In genomic region chr15:96638173-96638572, GRCm38 (mm10) we compare ENCODE assay signal across 9 mouse cellular contexts. TPM values are rescaled to one million over a fixed set of nuclear protein-coding genes. Genes with fewer than 3 reads are reported as not detected.
DNase-seq lines count a peak whose midpoint lies in the region; ATAC-seq and TF ChIP-seq lines count a peak whose summit lies in the region.
"Had no signal": no experiment of that assay in that cellular context is flagged by ENCODE, and none has a peak within 500 bp of the region (broad histone marks: within the 10 kb centered on the region; RNA-seq: fewer than 3 reads in every experiment).

No protein-coding gene starts in this region.

- no peak for TF ChIP-seq CTCF in cerebellum, adult 2 months (IDR thresholded peaks at IDR 0.05; ENCODE audit: borderline replicate concordance, insufficient read depth, low read depth, low read length)

- H3K9ac ChIP-seq in intestine, embryonic 15.5 days, result no peak overlapping the region
- H3K9ac ChIP-seq in neural tube, embryonic 14.5 days (replicated peaks; ENCODE audit: low read depth, low read length), result no peak overlapping the region

- 49% methylated on average over 10 of the region's 10 CpGs for WGBS in cerebellum, adult 2 months
- 62% methylated on average over 10 of the region's 10 CpGs for WGBS in embryonic facial prominence, embryonic 10.5 days
- WGBS in intestine, embryonic 15.5 days, result 45% methylated on average over 10 of the region's 10 CpGs
- 66% methylated on average over 10 of the region's 10 CpGs for WGBS in neural tube, embryonic 14.5 days

- peak overlapping the region; percentile 24 for H3K4me3 ChIP-seq in cerebellum, adult 2 months (replicated peaks; ENCODE audit: insufficient read depth, low read depth, low read length)
- peak overlapping the region; percentile 11; the same call in 1 of the 2 replicates for H3K4me3 ChIP-seq in embryonic facial prominence, embryonic 10.5 days
- H3K4me3 ChIP-seq in intestine, embryonic 15.5 days (replicated peaks), result no peak overlapping the region
- no peak overlapping the region for H3K4me3 ChIP-seq in neural tube, embryonic 14.5 days (ENCODE audit: low read depth, low read length)

- no peak for TF ChIP-seq POLR2A in cerebellum, adult 2 months (IDR thresholded peaks at IDR 0.05; ENCODE audit: borderline replicate concordance, insufficient read depth, low read length)

- H3K27ac ChIP-seq in cerebellum, adult 2 months (ENCODE audit: insufficient read depth, low read length), result no peak overlapping the region
- H3K27ac ChIP-seq in embryonic facial prominence, embryonic 10.5 days (replicated peaks), result no peak overlapping the region
- no peak overlapping the region for H3K27ac ChIP-seq in intestine, embryonic 15.5 days
- no peak overlapping the region for H3K27ac ChIP-seq in neural tube, embryonic 14.5 days (ENCODE audit: low read depth, low read length)

- no peak for ATAC-seq in intestine, embryonic 15.5 days
- ATAC-seq in neural tube, embryonic 14.5 days (ENCODE audit: low read depth), result no peak

- H3K36me3 ChIP-seq in embryonic facial prominence, embryonic 10.5 days (replicated peaks), result peaks cover 66% of the 10 kb centered on the region
- 0 out of 2 replicates have a peak, but pooled peaks cover 4% of the 10 kb centered on the region for H3K36me3 ChIP-seq in intestine, embryonic 15.5 days
- 0 out of 2 replicates have a peak, but pooled peaks cover 3% of the 10 kb centered on the region for H3K36me3 ChIP-seq in neural tube, embryonic 14.5 days (ENCODE audit: control insufficient read depth, insufficient read depth, low read length)
- H3K36me3 ChIP-seq: G1E had no signal

- no peaks in the 10 kb centered on the region; the same call in none of the 2 replicates for H3K4me1 ChIP-seq in cerebellum, adult 2 months (ENCODE audit: control insufficient read depth, insufficient read depth, low read length)
- H3K4me1 ChIP-seq in embryonic facial prominence, embryonic 10.5 days, result peaks cover 40% of the 10 kb centered on the region
- 0 out of 2 replicates have a peak, but pooled peaks cover 10% of the 10 kb centered on the region for H3K4me1 ChIP-seq in intestine, embryonic 15.5 days (replicated peaks)
- H3K4me1 ChIP-seq in neural tube, embryonic 14.5 days (ENCODE audit: control insufficient read depth, insufficient read depth, low read length), result peaks cover 18% of the 10 kb centered on the region

- H3K9me3 ChIP-seq in embryonic facial prominence, embryonic 10.5 days, result peaks cover 30% of the 10 kb centered on the region
- no peaks in the 10 kb centered on the region for H3K9me3 ChIP-seq in intestine, embryonic 15.5 days
- H3K9me3 ChIP-seq in neural tube, embryonic 14.5 days (ENCODE audit: control insufficient read depth, low read length), result no peaks in the 10 kb centered on the region

- H3K4me2 ChIP-seq in intestine, embryonic 15.5 days (replicated peaks), result peak overlapping the region; percentile 15; the same call in 1 of the 2 replicates
- H3K4me2 ChIP-seq in neural tube, embryonic 14.5 days (ENCODE audit: low read depth, low read length), result peak overlapping the region; percentile 70; the same call in 1 of the 2 replicates

- H3K27me3 ChIP-seq in cerebellum, adult 2 months (ENCODE audit: control insufficient read depth, insufficient read depth, low read length), result no peaks in the 10 kb centered on the region
- H3K27me3 ChIP-seq in embryonic facial prominence, embryonic 10.5 days (replicated peaks; ENCODE audit: low read depth, poor library complexity, severe bottlenecking), result no peaks in the 10 kb centered on the region
- H3K27me3 ChIP-seq in intestine, embryonic 15.5 days (replicated peaks), result no peaks in the 10 kb centered on the region
- H3K27me3 ChIP-seq in neural tube, embryonic 14.5 days (ENCODE audit: control insufficient read depth, insufficient read depth, low read length), result no peaks in the 10 kb centered on the region

- DNase-seq in cerebellum, adult 2 months, result peak in 1 of 2 experiments; percentile 31
- DNase-seq in cerebellum, adult 9-10 months, result no peak
- DNase-seq in 3T3-L1 (ENCODE audit: low read depth, low spot score), result peak; percentile 53
- peak; percentile 49 for DNase-seq in embryonic facial prominence, embryonic 10.5 days (ENCODE audit: low spot score)
- DNase-seq in left cerebral cortex, adult 8-10 months (ENCODE audit: low spot score in 2 of 2), result no peak
- DNase-seq in ovary, postnatal 14 days (ENCODE audit: low spot score), result no peak

RNA-seq across cellular contexts. Expression of gene Slc38a1, which starts 4.5 kb away (rescaled TPM):
- polyA plus RNA-seq in cerebellum, adult 2 months (2012; rRNA removed), result 141 and 160 TPM in 2 replicates
- polyA plus RNA-seq in embryonic facial prominence, embryonic 10.5 days (2016; fragmentation: Nextera tagmentation; extraction: Ambion mirVana), result 120 and 124 TPM in 2 replicates
- polyA plus RNA-seq in intestine, embryonic 15.5 days (2015; fragmentation: Nextera tagmentation; extraction: Ambion mirVana), result 113 and 119 TPM in 2 replicates
- polyA plus RNA-seq in neural tube, embryonic 14.5 days (2014; fragmentation: Nextera tagmentation; extraction: Ambion mirVana), result 173 and 175 TPM in 2 replicates
- 100 to 1,000 TPM; 104 to 111 (median 110) TPM for total RNA-seq in left cerebral cortex, adult 8-10 months (2022)
- polyA plus RNA-seq: G1E had no signal

Comparison
In these comparisons a context has a peak if more than half of its experiments do, and no peak if none do; other contexts are left out.
1. DNase-seq: peak in 3T3-L1 (single experiment) and embryonic facial prominence, embryonic 10.5 days (single experiment); none in cerebellum, adult 9-10 months (single experiment), left cerebral cortex, adult 8-10 months (0 of 2) and ovary, postnatal 14 days (single experiment).
2. H3K4me3 ChIP-seq: peak in cerebellum, adult 2 months (single experiment) and embryonic facial prominence, embryonic 10.5 days (single experiment); none in intestine, embryonic 15.5 days (single experiment) and neural tube, embryonic 14.5 days (single experiment).